ENCODE assay signal across 20 mouse cellular contexts in the genomic region with DNA sequence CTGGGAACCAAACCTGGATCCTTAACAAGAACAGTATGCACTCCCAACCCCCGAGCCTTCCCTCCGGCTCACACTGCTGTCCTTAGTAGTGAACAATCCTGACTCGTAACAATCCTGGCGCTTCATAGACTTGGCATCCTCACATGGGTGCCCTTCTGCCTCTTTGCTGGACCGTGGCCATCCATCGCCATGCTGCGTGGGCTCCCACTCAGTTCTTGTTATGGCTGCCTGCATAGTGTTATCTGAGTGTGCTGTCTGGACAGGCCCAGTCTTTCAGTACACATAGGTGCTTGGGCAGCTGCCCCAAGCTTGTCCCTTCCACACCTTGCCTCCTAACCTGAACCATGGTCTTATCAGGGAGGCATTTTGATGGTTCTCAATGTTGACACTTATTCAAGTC.
"Had no signal": no experiment of that assay in that cellular context is flagged by ENCODE, and none has a peak within 500 bp of the region (broad histone marks: within the 10 kb centered on the region; RNA-seq: fewer than 3 reads in every experiment).

No protein-coding gene starts in this region.

- H3K4me3 ChIP-seq: limb, embryonic 10.5 days; limb, embryonic 13.5 days; liver, embryonic 12.5 days; liver, embryonic 15.5 days; lung, embryonic 15.5 days; megakaryocyte, embryonic 14.5 days; stomach, embryonic 15.5 days had no signal

- H3K9ac ChIP-seq: limb, embryonic 13.5 days; liver, embryonic 12.5 days; liver, embryonic 15.5 days; lung, embryonic 15.5 days; stomach, embryonic 15.5 days had no signal

- H3K36me3 ChIP-seq: limb, embryonic 10.5 days; limb, embryonic 13.5 days; liver, embryonic 12.5 days; liver, embryonic 15.5 days; lung, embryonic 15.5 days; stomach, embryonic 15.5 days had no signal

- H3K9me3 ChIP-seq: limb, embryonic 10.5 days; limb, embryonic 13.5 days; liver, embryonic 12.5 days; liver, embryonic 15.5 days; lung, embryonic 15.5 days; megakaryocyte, embryonic 14.5 days; stomach, embryonic 15.5 days had no signal

- ATAC-seq: liver, embryonic 12.5 days had no signal

- H3K27ac ChIP-seq: limb, embryonic 10.5 days; limb, embryonic 13.5 days; liver, embryonic 12.5 days; liver, embryonic 15.5 days; lung, embryonic 15.5 days had no signal

- H3K27me3 ChIP-seq: limb, embryonic 13.5 days; liver, embryonic 12.5 days; liver, embryonic 15.5 days; lung, embryonic 15.5 days; stomach, embryonic 15.5 days had no signal

- H3K4me2 ChIP-seq: limb, embryonic 13.5 days; liver, embryonic 12.5 days; liver, embryonic 15.5 days; lung, embryonic 15.5 days; midbrain, embryonic 11.5 days; stomach, embryonic 15.5 days had no signal

- DNase-seq: kidney, adult 18-20 months; kidney, adult 9 months; kidney, postnatal 14 days; kidney, postnatal 4 days; liver; lung, adult 18-20 months; lung, postnatal 10 days; lung, postnatal 36 days; midbrain, embryonic 14.5 days; right cerebral cortex, postnatal 4 days; thymus, adult 18-20 months; thymus, postnatal 4 days had no signal

- H3K4me1 ChIP-seq: liver, embryonic 12.5 days; liver, embryonic 15.5 days; lung, embryonic 15.5 days had no signal
